Mouse (Mus musculus) myocyte (in vitro differentiated cells): ENCODE data around the gene Gm45062.

Experiments used
- CEBPB ChIP-seq: IDR thresholded peaks from 2 replicates; pipeline ENCODE4 v1.6.1; 2011; ENCODE audit warnings: mild to moderate bottlenecking, moderate library complexity; ENCODE audit not compliant: poor library complexity, insufficient read depth, severe bottlenecking
- E2F4 ChIP-seq: IDR thresholded peaks from one replicate; pipeline ENCODE4 v1.6.1; 2011; ENCODE audit warnings: mild to moderate bottlenecking, control low read depth, moderate library complexity; ENCODE audit not compliant: insufficient read depth
- MAX ChIP-seq: IDR thresholded peaks from one replicate; pipeline ENCODE4 v1.6.1; 2011; ENCODE audit warnings: low read depth, mild to moderate bottlenecking, control low read depth
- MYOD1 ChIP-seq, 3 experiments: IDR thresholded peaks; one replicate each; pipeline ENCODE4 v1.6.1; 2011; ENCODE audit warnings: control low read depth in 2 of 3, low read depth in 2 of 3, mild to moderate bottlenecking in 2 of 3, moderate library complexity in 1 of 3; ENCODE audit not compliant: insufficient read length in 2 of 3, control insufficient read depth in 1 of 3
- MYOG ChIP-seq, 3 experiments: IDR thresholded peaks; one replicate each; pipeline ENCODE4 v1.6.1; 2011; ENCODE audit warnings: control low read depth in 2 of 3, low read depth in 2 of 3, mild to moderate bottlenecking in 2 of 3; ENCODE audit not compliant: insufficient read length in 2 of 3, control insufficient read depth in 1 of 3, insufficient read depth in 1 of 3
- POLR2A ChIP-seq: IDR thresholded peaks from one replicate; pipeline ENCODE4 v1.6.1; 2011; ENCODE audit warnings: low read depth, mild to moderate bottlenecking, control low read depth, moderate library complexity; ENCODE audit not compliant: insufficient read length
- POLR2AphosphoS2 ChIP-seq: IDR thresholded peaks from one replicate; pipeline ENCODE4 v1.6.1; 2011; ENCODE audit warnings: low read depth, control low read depth; ENCODE audit not compliant: insufficient read length
- TCF12 ChIP-seq: IDR thresholded peaks from one replicate; pipeline ENCODE4 v1.6.1; 2011; ENCODE audit warnings: mild to moderate bottlenecking, control low read depth; ENCODE audit not compliant: poor library complexity, insufficient read depth, severe bottlenecking
- USF1 ChIP-seq: IDR thresholded peaks from one replicate; pipeline ENCODE4 v1.6.1; 2011; ENCODE audit warnings: low read depth, mild to moderate bottlenecking, control low read depth, moderate library complexity

GRCm38 (mm10) chr6:8531104-8531894 lies 272.0 kb downstream of the Gm45062 start:
- TF ChIP-seq POLR2A (no peak), MAX (no peak), USF1 (no peak), MYOG (IDR thresholded peaks at IDR 0.05; ENCODE audit: control insufficient read depth in 1 of 3, insufficient read depth in 1 of 3, insufficient read length in 2 of 3, low read depth in 2 of 3) (no peak), TCF12 (no peak), E2F4 (no peak), POLR2AphosphoS2 (no peak), CEBPB (no peak), MYOD1 (IDR thresholded peaks at IDR 0.05; ENCODE audit: control insufficient read depth in 1 of 3, insufficient read length in 2 of 3, low read depth in 2 of 3) (no peak)
